Mouse (Mus musculus) ovary, postnatal 14 days (tissue): ENCODE results near the gene Tgif1.

Experiments used
- DNase-seq: peaks from one replicate; pipeline ENCODE4 v3.0.0; 2022; ENCODE audit warnings: low spot score

Tgif1 gene

GRCm38 (mm10) chr17:70805866-70806265 lies 47.5 kb downstream of the Tgif1 start:
- no peak for DNase-seq

- no peak for DNase-seq
Observed at GRCm38 (mm10) chr17:70802022-70802421, 51.3 kb downstream of the Tgif1 start.

- DNase-seq = no peak
Observed at GRCm38 (mm10) chr17:70799266-70799665, 54.1 kb downstream of the Tgif1 start.

GRCm38 (mm10) chr17:70797773-70798045 lies 55.6 kb downstream of the Tgif1 start:
- DNase-seq = no peak

GRCm38 (mm10) chr17:70796940-70797772 lies 56.2 kb downstream of the Tgif1 start:
- DNase-seq = no peak

- DNase-seq = no peak
Observed at GRCm38 (mm10) chr17:70795196-70795595, 58.1 kb downstream of the Tgif1 start.

- no peak for DNase-seq
Observed at GRCm38 (mm10) chr17:70794722-70795121, 58.6 kb downstream of the Tgif1 start.

- DNase-seq = no peak
Observed at GRCm38 (mm10) chr17:70794291-70794690, 59.1 kb downstream of the Tgif1 start.
